Mouse (Mus musculus): ENCODE results near the gene Auts2. TPM values are rescaled to one million over a fixed set of nuclear protein-coding genes. Genes with fewer than 3 reads are reported as not detected.

Auts2 gene
- polyA plus RNA-seq, 1 experiment from 2014 or later: 4.9 TPM

GRCm38 (mm10) chr5:131431896-131432295 lies 1111.2 kb downstream of the Auts2 start:
- no peak overlapping the region for H3K9ac ChIP-seq (ENCODE audit: low read depth, low read length)
- H3K36me3 ChIP-seq (ENCODE audit: control insufficient read depth, insufficient read depth): no peaks in the 10 kb centered on the region
- H3K4me3 ChIP-seq (ENCODE audit: low read depth, low read length): no peak overlapping the region
- H3K4me2 ChIP-seq (replicated peaks; ENCODE audit: low read depth): no peak overlapping the region
- no peaks in the 10 kb centered on the region for H3K4me1 ChIP-seq (replicated peaks; ENCODE audit: control insufficient read depth, insufficient read depth, low read length)
- no peak for TF ChIP-seq CTCF (IDR thresholded peaks at IDR 0.05; ENCODE audit: low read depth)
- H3K9me3 ChIP-seq (ENCODE audit: control insufficient read depth): no peaks in the 10 kb centered on the region
- 86% methylated on average over 7 of the region's 7 CpGs for WGBS
- no peak overlapping the region for H3K27ac ChIP-seq (ENCODE audit: low read depth, low read length)
- H3K27me3 ChIP-seq (replicated peaks; ENCODE audit: control insufficient read depth, insufficient read depth, low read length): no peaks in the 10 kb centered on the region
- ATAC-seq: no peak

GRCm38 (mm10) chr5:131430109-131430508 lies 1113.0 kb downstream of the Auts2 start:
- 24% methylated on average over 8 of the region's 8 CpGs for WGBS
- Histone ChIP-seq H3K9me3 (ENCODE audit: control insufficient read depth) (no peaks in the 10 kb centered on the region), H3K4me3 (ENCODE audit: low read depth, low read length) (no peak overlapping the region), H3K9ac (ENCODE audit: low read depth, low read length) (no peak overlapping the region), H3K4me2 (replicated peaks; ENCODE audit: low read depth) (no peak overlapping the region), H3K27me3 (replicated peaks; ENCODE audit: control insufficient read depth, insufficient read depth, low read length) (no peaks in the 10 kb centered on the region), H3K4me1 (replicated peaks; ENCODE audit: control insufficient read depth, insufficient read depth, low read length) (no peaks in the 10 kb centered on the region), H3K27ac (ENCODE audit: low read depth, low read length) (no peak overlapping the region), H3K36me3 (ENCODE audit: control insufficient read depth, insufficient read depth) (no peaks in the 10 kb centered on the region)
- peak; percentile 89 for TF ChIP-seq CTCF (IDR thresholded peaks at IDR 0.05; ENCODE audit: low read depth)
- no peak for ATAC-seq

- 43% methylated on average over 6 of the region's 6 CpGs for WGBS
- no peak for ATAC-seq
These were observed 1113.6 kb downstream of the Auts2 start for GRCm38 (mm10) chr5:131429563-131429962.

DNA sequence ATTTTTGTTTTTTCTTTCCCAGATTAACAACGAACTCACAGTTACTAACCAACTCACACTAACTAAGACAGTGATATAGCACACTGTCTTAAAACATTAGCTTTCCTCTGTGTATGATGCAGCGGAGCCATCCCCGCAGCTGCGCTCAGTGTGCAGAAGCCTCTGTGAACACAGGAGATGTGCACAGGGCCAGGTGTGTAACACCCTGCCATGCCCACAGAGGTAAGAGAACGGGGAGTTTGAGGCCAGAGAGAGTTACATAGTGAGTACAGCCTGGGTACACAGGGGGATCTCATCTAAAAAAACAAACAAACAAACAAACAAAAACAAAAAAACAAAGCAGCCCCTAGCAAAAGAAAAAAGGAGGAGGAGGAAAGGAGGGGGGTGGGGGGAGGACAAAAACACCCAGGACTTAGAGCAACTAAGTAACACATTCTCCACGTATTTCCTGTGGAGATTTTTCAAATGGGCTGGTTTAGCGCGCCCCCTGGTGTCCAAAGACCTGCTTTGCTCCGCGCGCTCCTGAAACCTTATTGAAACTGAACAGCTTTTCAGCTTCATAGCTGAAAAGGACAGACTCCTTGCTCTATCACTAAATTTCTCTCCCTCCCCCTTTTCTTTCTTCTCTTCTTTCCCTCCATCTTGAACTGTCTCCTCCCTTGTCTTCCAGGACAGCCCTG lies 1115.3 kb downstream of the Auts2 start:
- H3K27me3 ChIP-seq (replicated peaks; ENCODE audit: control insufficient read depth, insufficient read depth, low read length): no peaks in the 10 kb centered on the region
- H3K36me3 ChIP-seq (ENCODE audit: control insufficient read depth, insufficient read depth): no peaks in the 10 kb centered on the region
- H3K4me3 ChIP-seq (ENCODE audit: low read depth, low read length): no peak overlapping the region
- H3K9me3 ChIP-seq (ENCODE audit: control insufficient read depth): no peaks in the 10 kb centered on the region
- H3K4me1 ChIP-seq (replicated peaks; ENCODE audit: control insufficient read depth, insufficient read depth, low read length): no peaks in the 10 kb centered on the region
- no peak overlapping the region for H3K27ac ChIP-seq (ENCODE audit: low read depth, low read length)
- no peak for ATAC-seq
- peak; percentile 86 for TF ChIP-seq CTCF (IDR thresholded peaks at IDR 0.05; ENCODE audit: low read depth)
- H3K4me2 ChIP-seq (replicated peaks; ENCODE audit: low read depth): no peak overlapping the region
- WGBS: 33% methylated on average over 11 of the region's 11 CpGs
- no peak overlapping the region for H3K9ac ChIP-seq (ENCODE audit: low read depth, low read length)

More at GRCm38 (mm10) chr5:131429563-131429962, 1113.6 kb downstream of the Auts2 start:
- no peaks in the 10 kb centered on the region for H3K36me3 ChIP-seq (ENCODE audit: control insufficient read depth, insufficient read depth)
- H3K4me1 ChIP-seq (replicated peaks; ENCODE audit: control insufficient read depth, insufficient read depth, low read length): no peaks in the 10 kb centered on the region
- no peaks in the 10 kb centered on the region for H3K27me3 ChIP-seq (replicated peaks; ENCODE audit: control insufficient read depth, insufficient read depth, low read length)
- H3K9ac ChIP-seq (ENCODE audit: low read depth, low read length): no peak overlapping the region
- no peaks in the 10 kb centered on the region for H3K9me3 ChIP-seq (ENCODE audit: control insufficient read depth)
- H3K27ac ChIP-seq (ENCODE audit: low read depth, low read length): no peak overlapping the region
- TF ChIP-seq CTCF (IDR thresholded peaks at IDR 0.05; ENCODE audit: low read depth): peak; percentile 47
- H3K4me2 ChIP-seq (replicated peaks; ENCODE audit: low read depth): no peak overlapping the region; the same call in 1 of the 2 replicates
- no peak overlapping the region for H3K4me3 ChIP-seq (ENCODE audit: low read depth, low read length)

DNA sequence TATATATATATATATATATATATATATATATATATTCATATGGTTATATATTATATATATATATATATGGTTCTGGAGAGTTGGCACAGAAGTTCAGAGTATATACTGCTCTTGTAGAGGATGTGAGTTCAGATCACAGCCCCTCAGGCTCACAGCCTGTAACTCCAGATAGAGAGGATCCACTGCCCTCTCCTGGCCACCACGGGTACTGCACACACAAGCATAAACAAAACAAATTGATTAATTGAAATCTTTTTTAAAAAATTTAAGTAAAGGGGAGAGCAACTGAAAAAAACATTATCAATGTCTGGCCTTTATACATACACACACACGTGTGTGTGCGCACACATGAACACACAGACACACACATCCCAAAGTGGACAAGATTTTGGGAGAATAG lies 1120.4 kb downstream of the Auts2 start:
- WGBS: 73% methylated on average over 3 of the region's 3 CpGs
- H3K4me2 ChIP-seq (replicated peaks; ENCODE audit: low read depth): no peak overlapping the region
- no peaks in the 10 kb centered on the region for H3K4me1 ChIP-seq (replicated peaks; ENCODE audit: control insufficient read depth, insufficient read depth, low read length)
- no peaks in the 10 kb centered on the region for H3K9me3 ChIP-seq (ENCODE audit: control insufficient read depth)
- H3K9ac ChIP-seq (ENCODE audit: low read depth, low read length): no peak overlapping the region
- H3K27me3 ChIP-seq (replicated peaks; ENCODE audit: control insufficient read depth, insufficient read depth, low read length): no peaks in the 10 kb centered on the region
- ATAC-seq: no peak
- no peak overlapping the region for H3K27ac ChIP-seq (ENCODE audit: low read depth, low read length)
- no peaks in the 10 kb centered on the region for H3K36me3 ChIP-seq (ENCODE audit: control insufficient read depth, insufficient read depth)
- TF ChIP-seq CTCF (IDR thresholded peaks at IDR 0.05; ENCODE audit: low read depth): peak; percentile 49
- no peak overlapping the region for H3K4me3 ChIP-seq (ENCODE audit: low read depth, low read length)

GRCm38 (mm10) chr5:131420406-131420805 lies 1122.7 kb downstream of the Auts2 start:
- H3K4me3 ChIP-seq (ENCODE audit: low read depth, low read length): no peak overlapping the region
- 60% methylated on average over 2 of the region's 2 CpGs for WGBS
- no peak overlapping the region for H3K4me2 ChIP-seq (replicated peaks; ENCODE audit: low read depth)
- H3K27me3 ChIP-seq (replicated peaks; ENCODE audit: control insufficient read depth, insufficient read depth, low read length): no peaks in the 10 kb centered on the region
- no peak overlapping the region for H3K27ac ChIP-seq (ENCODE audit: low read depth, low read length)
- no peak for TF ChIP-seq CTCF (IDR thresholded peaks at IDR 0.05; ENCODE audit: low read depth)
- no peaks in the 10 kb centered on the region for H3K9me3 ChIP-seq (ENCODE audit: control insufficient read depth)
- H3K9ac ChIP-seq (ENCODE audit: low read depth, low read length): no peak overlapping the region
- ATAC-seq: no peak
- no peaks in the 10 kb centered on the region for H3K36me3 ChIP-seq (ENCODE audit: control insufficient read depth, insufficient read depth)
- H3K4me1 ChIP-seq (replicated peaks; ENCODE audit: control insufficient read depth, insufficient read depth, low read length): no peaks in the 10 kb centered on the region
